In genomic region chr7:3674507-3675227, GRCm38 (mm10) we compare ENCODE assay signal across 8 mouse cellular contexts. TPM values are rescaled to one million over a fixed set of nuclear protein-coding genes. Genes with fewer than 3 reads are reported as not detected.
DNase-seq lines count a peak whose midpoint lies in the region; ATAC-seq and TF ChIP-seq lines count a peak whose summit lies in the region.

No protein-coding gene starts in this region.

- H3K27ac ChIP-seq in hindbrain, postnatal 0 days, result no peak overlapping the region

- no peak overlapping the region for H3K4me2 ChIP-seq in hindbrain, postnatal 0 days (ENCODE audit: low read depth, low read length)

- peak; percentile 88 for DNase-seq in R1 (ENCODE audit: low read depth, low spot score)
- peak; percentile 87 to 94 for DNase-seq in cerebellum, postnatal 25 days
- DNase-seq in gastrocnemius, adult 18-20 months (ENCODE audit: low spot score), result peak; percentile 78
- DNase-seq in hindbrain, postnatal 0 days (ENCODE audit: low spot score), result peak; percentile 90
- peak; percentile 56 for DNase-seq in left cerebral cortex, adult 11 months (ENCODE audit: low spot score)
- peak; percentile 93 for DNase-seq in lung, postnatal 36 days
- DNase-seq in retina, postnatal 7 days (ENCODE audit: low read depth, low spot score), result peak; percentile 80
- peak; percentile 92 for DNase-seq in thymus, postnatal 4 days

- peaks cover 5% of the 10 kb centered on the region; the same call in 1 of the 2 replicates for H3K36me3 ChIP-seq in hindbrain, postnatal 0 days (ENCODE audit: insufficient read depth, low read length)

- no peak overlapping the region for H3K4me3 ChIP-seq in hindbrain, postnatal 0 days (ENCODE audit: low read length)

- H3K9me3 ChIP-seq in hindbrain, postnatal 0 days (ENCODE audit: low read length), result no peaks in the 10 kb centered on the region

- ATAC-seq in hindbrain, postnatal 0 days, result peak; percentile 90

- WGBS in hindbrain, postnatal 0 days, result 69% methylated on average over 10 of the region's 10 CpGs

- 0 out of 2 replicates have a peak overlapping the region, but pooled peaks have one; percentile 9 for H3K9ac ChIP-seq in hindbrain, postnatal 0 days (replicated peaks; ENCODE audit: low read length)

- H3K27me3 ChIP-seq in hindbrain, postnatal 0 days (ENCODE audit: insufficient read depth, low read length), result no peaks in the 10 kb centered on the region

- TF ChIP-seq CTCF in hindbrain, postnatal 0 days (IDR thresholded peaks at IDR 0.05; ENCODE audit: low read depth), result peak; percentile 95

- no peaks in the 10 kb centered on the region for H3K4me1 ChIP-seq in hindbrain, postnatal 0 days (ENCODE audit: insufficient read depth, low read length)

RNA-seq across cellular contexts. Expression of gene Tmc4, which starts 2.7 kb away (rescaled TPM):
- total RNA-seq in gastrocnemius, adult 18-20 months (2021), result under 1 TPM; 0.17 to 0.34 TPM
- 3.5 and 4.2 TPM in 2 replicates for total RNA-seq in hindbrain, postnatal 0 days (2014; rRNA removed)
- polyA plus RNA-seq in hindbrain, postnatal 0 days (2015; fragmentation: Nextera tagmentation; extraction: Ambion mirVana), result 3.5 and 4.4 TPM in 2 replicates

RNA-seq across cellular contexts. Expression of gene Leng1, which starts 9.0 kb away (rescaled TPM):
- 1 to 10 TPM; 4.6 to 5.6 TPM for total RNA-seq in gastrocnemius, adult 18-20 months (2021)
- 2.2 and 3.6 TPM in 2 replicates for total RNA-seq in hindbrain, postnatal 0 days (2014; rRNA removed)
- 10.9 and 13.2 TPM in 2 replicates for polyA plus RNA-seq in hindbrain, postnatal 0 days (2015; fragmentation: Nextera tagmentation; extraction: Ambion mirVana)

RNA-seq across cellular contexts. Expression of gene Tsen34, which starts 18.0 kb away (rescaled TPM):
- total RNA-seq in gastrocnemius, adult 18-20 months (2021), result 10 to 100 TPM; 27.3 to 31.9 TPM
- total RNA-seq in hindbrain, postnatal 0 days (2014; rRNA removed), result 408 and 417 TPM in 2 replicates
- 254 and 255 TPM in 2 replicates for polyA plus RNA-seq in hindbrain, postnatal 0 days (2015; fragmentation: Nextera tagmentation; extraction: Ambion mirVana)

RNA-seq across cellular contexts. Expression of gene Mboat7, which starts 18.7 kb away (rescaled TPM):
- 1 to 10 TPM; 7.6 to 8.1 TPM for total RNA-seq in gastrocnemius, adult 18-20 months (2021)
- total RNA-seq in hindbrain, postnatal 0 days (2014; rRNA removed), result 212 and 229 TPM in 2 replicates
- 117 and 119 TPM in 2 replicates for polyA plus RNA-seq in hindbrain, postnatal 0 days (2015; fragmentation: Nextera tagmentation; extraction: Ambion mirVana)

RNA-seq across cellular contexts. Expression of gene Rps9, which starts 29.1 kb away (rescaled TPM):
- total RNA-seq in gastrocnemius, adult 18-20 months (2021), result 100 to 1,000 TPM; 415 to 437 TPM
- total RNA-seq in hindbrain, postnatal 0 days (2014; rRNA removed), result 545 and 569 TPM in 2 replicates
- 743 and 752 TPM in 2 replicates for polyA plus RNA-seq in hindbrain, postnatal 0 days (2015; fragmentation: Nextera tagmentation; extraction: Ambion mirVana)

Comparison
In these comparisons a context has a peak if more than half of its experiments do, and no peak if none do; other contexts are left out.
1. RNA of gene Tsen34, which starts 18.0 kb away (total RNA-seq): 408 to 417 TPM in hindbrain, postnatal 0 days; 27.3 to 31.9 TPM in gastrocnemius, adult 18-20 months; every median in the first group is over 10 times any median in the second.
2. Peak in every context shown above with its lines, with median percentiles within 50 percentile points of each other: DNase-seq.